Mouse (Mus musculus) MEL (cell line): ENCODE data around the gene Erp29. TPM values are rescaled to one million over a fixed set of nuclear protein-coding genes. Genes with fewer than 3 reads are reported as not detected.

Experiments used
- DNase-seq: peaks from one replicate; pipeline ENCODE4 v3.0.0; 2011; ENCODE audit warnings: low read depth, low spot score
- H3K27ac ChIP-seq: 2 replicates; pipeline ENCODE4 v1.5.1; 2012; ENCODE audit warnings: low read depth, mild to moderate bottlenecking, control low read depth, low read length, moderate library complexity; ENCODE audit not compliant: control insufficient read depth
- H3K27me3 ChIP-seq, 2 experiments: fragments of 150-350 bp in 1 of 2; sonication (generic) in 1 of 2; 2 replicates each; pipeline ENCODE4 v1.6.1; 2012; ENCODE audit warnings: low read length in 2 of 2, mild to moderate bottlenecking in 2 of 2, improper control_type of control experiment in 1 of 2, moderate library complexity in 1 of 2; ENCODE audit not compliant: insufficient read depth in 2 of 2, control insufficient read depth in 1 of 2
- H3K36me3 ChIP-seq, 2 experiments: 2 replicates each; pipeline ENCODE4 v1.6.1; 2012 to 2014; ENCODE audit warnings: low read length in 2 of 2, improper control_type of control experiment in 1 of 2, inconsistent platforms in 1 of 2, mild to moderate bottlenecking in 1 of 2; ENCODE audit not compliant: insufficient read depth in 2 of 2, control insufficient read depth in 1 of 2
- H3K4me1 ChIP-seq, 2 experiments: fragments of 150-350 bp in 1 of 2; sonication (generic) in 1 of 2; 2 replicates each; pipeline ENCODE4 v1.6.1; 2012; ENCODE audit warnings: low read length in 2 of 2, improper control_type of control experiment in 1 of 2, mild to moderate bottlenecking in 1 of 2; ENCODE audit not compliant: insufficient read depth in 2 of 2, control insufficient read depth in 1 of 2
- H3K4me3 ChIP-seq, 2 experiments: fragments of 150-350 bp in 1 of 2; sonication (generic) in 1 of 2; 2 replicates each; pipeline ENCODE4 v1.5.1; 2012; ENCODE audit warnings: low read depth in 2 of 2, low read length in 2 of 2, mild to moderate bottlenecking in 2 of 2, moderate library complexity in 2 of 2, control low read depth in 1 of 2, improper control_type of control experiment in 1 of 2; ENCODE audit not compliant: control insufficient read depth in 1 of 2, insufficient read depth in 1 of 2
- H3K79me2 ChIP-seq: 2 replicates; pipeline ENCODE4 v1.6.1; 2012; ENCODE audit warnings: mild to moderate bottlenecking, low read length, moderate library complexity; ENCODE audit not compliant: control insufficient read depth, poor library complexity, insufficient read depth
- H3K9ac ChIP-seq: 2 replicates; pipeline ENCODE4 v1.6.1; 2012; ENCODE audit warnings: low read depth, mild to moderate bottlenecking, control low read depth, low read length, moderate library complexity; ENCODE audit not compliant: control insufficient read depth, poor library complexity, severe bottlenecking
- H3K9me3 ChIP-seq: fragments of 150-350 bp; sonication (generic); replicated peaks from 2 replicates; pipeline ENCODE4 v1.6.1; 2012; ENCODE audit warnings: mild to moderate bottlenecking, low read length, improper control_type of control experiment, moderate library complexity; ENCODE audit not compliant: insufficient read depth
- CHD1 ChIP-seq: IDR thresholded peaks from 2 replicates; pipeline ENCODE4 v1.6.1; 2012; ENCODE audit warnings: low read depth, mild to moderate bottlenecking, inconsistent platforms, low read length, improper control_type of control experiment
- CHD2 ChIP-seq: IDR thresholded peaks from 2 replicates; pipeline ENCODE4 v1.6.1; 2011; ENCODE audit warnings: low read length, improper control_type of control experiment
- CTCF ChIP-seq, 3 experiments: IDR thresholded peaks in 2 of 3; conservative IDR thresholded peaks in 1 of 3; 2 replicates each; pipeline ENCODE4 v1.5.1; 2011 to 2012; ENCODE audit warnings: low read length in 3 of 3, low read depth in 2 of 3, mild to moderate bottlenecking in 2 of 3, improper control_type of control experiment in 1 of 3, inconsistent platforms in 1 of 3, mixed read lengths in 1 of 3, moderate library complexity in 1 of 3; ENCODE audit not compliant: control insufficient read depth in 1 of 3, insufficient read depth in 1 of 3, poor library complexity in 1 of 3, severe bottlenecking in 1 of 3
- E2F4 ChIP-seq: IDR thresholded peaks from 2 replicates; pipeline ENCODE4 v1.6.1; 2011; ENCODE audit warnings: low read depth, low read length, improper control_type of control experiment, borderline replicate concordance
- ELF1 ChIP-seq: IDR thresholded peaks from 2 replicates; pipeline ENCODE4 v1.6.1; 2014; ENCODE audit warnings: low read depth, mild to moderate bottlenecking, inconsistent platforms, low read length, improper control_type of control experiment, moderate library complexity
- ETS1 ChIP-seq: IDR thresholded peaks from 2 replicates; pipeline ENCODE4 v1.6.1; 2012; ENCODE audit warnings: low read depth, mild to moderate bottlenecking, inconsistent platforms, low read length, improper control_type of control experiment, moderate library complexity
- GABPA ChIP-seq: IDR thresholded peaks from 2 replicates; pipeline ENCODE4 v1.6.1; 2012; ENCODE audit warnings: low read depth, mild to moderate bottlenecking, inconsistent platforms, low read length, improper control_type of control experiment, moderate library complexity
- HCFC1 ChIP-seq: IDR thresholded peaks from 2 replicates; pipeline ENCODE4 v1.6.1; 2012; ENCODE audit warnings: low read depth, mild to moderate bottlenecking, inconsistent platforms, low read length, improper control_type of control experiment, moderate library complexity
- KAT2A ChIP-seq: conservative IDR thresholded peaks from 2 replicates; pipeline ENCODE4 v1.6.1; 2012; ENCODE audit warnings: low read depth, low read length, improper control_type of control experiment, inconsistent platforms
- MAFK ChIP-seq: IDR thresholded peaks from 2 replicates; pipeline ENCODE4 v1.6.1; 2011; ENCODE audit warnings: low read depth, mild to moderate bottlenecking, low read length, improper control_type of control experiment, borderline replicate concordance
- MAX ChIP-seq: IDR thresholded peaks from 2 replicates; pipeline ENCODE4 v1.6.1; 2011; ENCODE audit warnings: low read length, improper control_type of control experiment
- MAZ ChIP-seq: IDR thresholded peaks from 2 replicates; pipeline ENCODE4 v1.6.1; 2012; ENCODE audit warnings: low read depth, mild to moderate bottlenecking, inconsistent platforms, low read length, improper control_type of control experiment
- MEF2A ChIP-seq: IDR thresholded peaks from 2 replicates; pipeline ENCODE4 v1.6.1; 2014; ENCODE audit warnings: low read depth, mild to moderate bottlenecking, inconsistent platforms, low read length, improper control_type of control experiment; ENCODE audit not compliant: poor library complexity, insufficient replicate concordance, severe bottlenecking; ENCODE audit errors: extremely low read depth
- MXI1 ChIP-seq: IDR thresholded peaks from 2 replicates; pipeline ENCODE4 v1.6.1; 2011; ENCODE audit warnings: mild to moderate bottlenecking, low read depth, low read length, improper control_type of control experiment
- MYB ChIP-seq: IDR thresholded peaks from 2 replicates; pipeline ENCODE4 v1.6.1; 2011; ENCODE audit warnings: mild to moderate bottlenecking, low read depth, low read length, improper control_type of control experiment
- MYC ChIP-seq: IDR thresholded peaks from 2 replicates; pipeline ENCODE4 v1.6.1; 2011; ENCODE audit warnings: low read depth, mild to moderate bottlenecking, low read length, improper control_type of control experiment, moderate library complexity
- NRF1 ChIP-seq: IDR thresholded peaks from 2 replicates; pipeline ENCODE4 v1.6.1; 2014; ENCODE audit warnings: low read depth, mild to moderate bottlenecking, inconsistent platforms, low read length, improper control_type of control experiment, moderate library complexity; ENCODE audit not compliant: poor library complexity, insufficient read depth, severe bottlenecking
- RAD21 ChIP-seq: IDR thresholded peaks from 2 replicates; pipeline ENCODE4 v1.6.1; 2011; ENCODE audit warnings: mild to moderate bottlenecking, low read depth, low read length, improper control_type of control experiment
- RCOR1 ChIP-seq: IDR thresholded peaks from 2 replicates; pipeline ENCODE4 v1.6.1; 2012; ENCODE audit warnings: low read depth, mild to moderate bottlenecking, inconsistent platforms, low read length, improper control_type of control experiment
- SIN3A ChIP-seq: IDR thresholded peaks from 2 replicates; pipeline ENCODE4 v1.6.1; 2012; ENCODE audit warnings: low read length, improper control_type of control experiment, inconsistent platforms
- SMC3 ChIP-seq: IDR thresholded peaks from 2 replicates; pipeline ENCODE4 v1.6.1; 2011; ENCODE audit warnings: low read depth, low read length, improper control_type of control experiment
- TAL1 ChIP-seq: IDR thresholded peaks from 2 replicates; pipeline ENCODE4 v1.6.1; 2012; ENCODE audit warnings: mild to moderate bottlenecking, inconsistent platforms, low read length, moderate library complexity, mixed read lengths
- TCF12 ChIP-seq: IDR thresholded peaks from 2 replicates; pipeline ENCODE4 v1.6.1; 2014; ENCODE audit warnings: low read depth, mild to moderate bottlenecking, inconsistent platforms, low read length, improper control_type of control experiment, moderate library complexity
- USF1 ChIP-seq: IDR thresholded peaks from 2 replicates; pipeline ENCODE4 v1.6.1; 2014; ENCODE audit warnings: low read depth, mild to moderate bottlenecking, inconsistent platforms, low read length, improper control_type of control experiment, moderate library complexity
- USF2 ChIP-seq, 2 experiments: IDR thresholded peaks; 2 replicates each; pipeline ENCODE4 v1.6.1; 2011 to 2012; ENCODE audit warnings: improper control_type of control experiment in 2 of 2, low read length in 2 of 2, borderline replicate concordance in 1 of 2, inconsistent platforms in 1 of 2, low read depth in 1 of 2, mild to moderate bottlenecking in 1 of 2; ENCODE audit not compliant: insufficient read depth in 1 of 2
- ZMIZ1 ChIP-seq: IDR thresholded peaks from 2 replicates; pipeline ENCODE4 v1.6.1; 2012; ENCODE audit warnings: low read depth, mild to moderate bottlenecking, inconsistent platforms, low read length, improper control_type of control experiment, moderate library complexity
- ZNF384 ChIP-seq: IDR thresholded peaks from 2 replicates; pipeline ENCODE4 v1.6.1; 2012; ENCODE audit warnings: low read depth, mild to moderate bottlenecking, inconsistent platforms, low read length, improper control_type of control experiment
- polyA plus RNA-seq, 2 experiments: library from polyadenylated mRNA; stranded (reverse) in 1 of 2; unstranded in 1 of 2; fragments of >175 nt in 1 of 2; fragments of >200 nt in 1 of 2; gene quantifications; 2 replicates each; pipeline versions ENCODE4 v1.2.1 to v1.2.4; 2012; ENCODE audit warnings: low replicate concordance in 2 of 2, low read depth in 1 of 2; ENCODE audit not compliant: insufficient read length in 2 of 2, insufficient read depth in 1 of 2, missing spikeins in 1 of 2
- total RNA-seq: library from RNA; depleted of rRNA; stranded (reverse); fragments of 300-350 nt; gene quantifications from 2 replicates; pipeline ENCODE4 v1.2.3, GENCODE M21; 2012

The Erp29 gene
- total and polyA plus RNA-seq, 3 experiments: 167 to 244 TPM; not detected in 1

GRCm38 (mm10) chr5:121462171-121462502, 9.8 kb upstream of the Erp29 start:
- Histone ChIP-seq H3K36me3 (peaks cover 0 to 16% of the 10 kb centered on the region in 2 experiments; a peak in 2 of 4 replicates), H3K9me3 (no peaks in the 10 kb centered on the region), H3K27me3 (no peaks in the 10 kb centered on the region), H3K4me3 (no peak overlapping the region), H3K9ac (no peak overlapping the region), H3K27ac (peak overlapping the region; percentile 9), H3K4me1 (peaks cover 0 to 10% of the 10 kb centered on the region in 2 experiments; a peak in 3 of 4 replicates), H3K79me2 (no peaks in the 10 kb centered on the region)
- TF ChIP-seq KAT2A: no peak
- TF ChIP-seq ZNF384: no peak
- no peak for TF ChIP-seq SMC3
- no peak for TF ChIP-seq ELF1
- TF ChIP-seq CHD2: no peak
- no peak for TF ChIP-seq GABPA
- TF ChIP-seq MAFK: no peak
- TF ChIP-seq MYB: no peak
- no peak for TF ChIP-seq ZMIZ1
- no peak for TF ChIP-seq MEF2A
- TF ChIP-seq CTCF (IDR thresholded peaks at IDR 0.05 in 2 of 3, conservative IDR thresholded peaks at IDR 0.05 in 1 of 3; ENCODE audit: control insufficient read depth in 1 of 3, insufficient read depth in 1 of 3, low read depth in 2 of 3, low read length in 3 of 3, poor library complexity in 1 of 3, severe bottlenecking in 1 of 3): no peak
- no peak for TF ChIP-seq NRF1
- no peak for TF ChIP-seq ETS1
- TF ChIP-seq TAL1: no peak
- TF ChIP-seq USF1: no peak
- TF ChIP-seq TCF12: no peak
- TF ChIP-seq MAZ: no peak
- no peak for TF ChIP-seq CHD1
- no peak for TF ChIP-seq HCFC1
- no peak for TF ChIP-seq USF2 (IDR thresholded peaks at IDR 0.05; ENCODE audit: borderline replicate concordance in 1 of 2, insufficient read depth in 1 of 2, low read depth in 1 of 2, low read length in 2 of 2)
- peak; percentile 14; the same call in 1 of the 2 replicates for TF ChIP-seq MYC
- TF ChIP-seq RCOR1: no peak
- no peak for TF ChIP-seq RAD21
- peak; percentile 24; the same call in 1 of the 2 replicates for TF ChIP-seq SIN3A
- TF ChIP-seq E2F4: no peak
- 0 out of 2 replicates have a peak, but pooled peaks have one; percentile 9 for TF ChIP-seq MXI1
- no peak for TF ChIP-seq MAX
- peak; percentile 70 for DNase-seq
